Mouse (Mus musculus): ENCODE results near the gene Elf1. TPM values are rescaled to one million over a fixed set of nuclear protein-coding genes. Genes with fewer than 3 reads are reported as not detected.
"Not testable (repeated sequence)": the region's sequence is repeated elsewhere in the genome, so short reads cannot be mapped to it uniquely, and the experiment has no call there.

Elf1 gene
- total RNA-seq, 2 experiments from 2014 or later: 38.8 to 92.9 TPM

GRCm38 (mm10) chr14:79518761-79519662 is 38.0 kb downstream of the Elf1 start:
- peak; percentile 48 for ATAC-seq (replicated peaks; ENCODE audit: low FRiP score, poor library complexity, severe bottlenecking)

GRCm38 (mm10) chr14:79519663-79519975 is 38.6 kb downstream of the Elf1 start:
- no peak for ATAC-seq (replicated peaks; ENCODE audit: low FRiP score, poor library complexity, severe bottlenecking)

GRCm38 (mm10) chr14:79520612-79521011 is 39.6 kb downstream of the Elf1 start:
- no peak for ATAC-seq (replicated peaks; ENCODE audit: low FRiP score, poor library complexity, severe bottlenecking)

- ATAC-seq (replicated peaks; ENCODE audit: low FRiP score, poor library complexity, severe bottlenecking): no peak
Observed at GRCm38 (mm10) chr14:79521056-79521455, 40.1 kb downstream of the Elf1 start.

GRCm38 (mm10) chr14:79521471-79522117 is 40.6 kb downstream of the Elf1 start:
- peak; percentile 42 for ATAC-seq (replicated peaks; ENCODE audit: low FRiP score, poor library complexity, severe bottlenecking)

- ATAC-seq (replicated peaks; ENCODE audit: low FRiP score, poor library complexity, severe bottlenecking): no peak
Observed at GRCm38 (mm10) chr14:79522387-79522786, 41.4 kb downstream of the Elf1 start.

- not testable (repeated sequence) for ATAC-seq (replicated peaks; ENCODE audit: low FRiP score, poor library complexity, severe bottlenecking)
Observed at GRCm38 (mm10) chr14:79526106-79526505, 45.1 kb downstream of the Elf1 start.

GRCm38 (mm10) chr14:79527704-79528103 is 46.7 kb downstream of the Elf1 start:
- no peak for ATAC-seq (replicated peaks; ENCODE audit: low FRiP score, poor library complexity, severe bottlenecking)

GRCm38 (mm10) chr14:79529581-79530554 is 48.9 kb downstream of the Elf1 start:
- peak; percentile 88 for ATAC-seq (replicated peaks; ENCODE audit: low FRiP score, poor library complexity, severe bottlenecking)

GRCm38 (mm10) chr14:79530761-79531160 is 49.8 kb downstream of the Elf1 start:
- no peak for ATAC-seq (replicated peaks; ENCODE audit: low FRiP score, poor library complexity, severe bottlenecking)

- ATAC-seq (replicated peaks; ENCODE audit: low FRiP score, poor library complexity, severe bottlenecking): no peak
Observed at GRCm38 (mm10) chr14:79532036-79532776, 51.2 kb downstream of the Elf1 start.

- ATAC-seq (replicated peaks; ENCODE audit: low FRiP score, poor library complexity, severe bottlenecking): peak; percentile 75
Observed at GRCm38 (mm10) chr14:79533350-79533749, 52.4 kb downstream of the Elf1 start.

- ATAC-seq (replicated peaks; ENCODE audit: low FRiP score, poor library complexity, severe bottlenecking): no peak
Observed at GRCm38 (mm10) chr14:79534206-79534605, 53.2 kb downstream of the Elf1 start.

GRCm38 (mm10) chr14:79534656-79535055 is 53.7 kb downstream of the Elf1 start:
- ATAC-seq (replicated peaks; ENCODE audit: low FRiP score, poor library complexity, severe bottlenecking): not testable (repeated sequence)

- ATAC-seq (replicated peaks; ENCODE audit: low FRiP score, poor library complexity, severe bottlenecking): peak; percentile 56
Observed at GRCm38 (mm10) chr14:79535318-79535717, 54.3 kb downstream of the Elf1 start.

- ATAC-seq (replicated peaks; ENCODE audit: low FRiP score, poor library complexity, severe bottlenecking): no peak
Observed at GRCm38 (mm10) chr14:79536011-79536410, 55.0 kb downstream of the Elf1 start.

- no peak for ATAC-seq (replicated peaks; ENCODE audit: low FRiP score, poor library complexity, severe bottlenecking)
Observed at GRCm38 (mm10) chr14:79536837-79537236, 55.8 kb downstream of the Elf1 start.

GRCm38 (mm10) chr14:79537463-79537862 is 56.5 kb downstream of the Elf1 start:
- peak; percentile 66 for ATAC-seq (replicated peaks; ENCODE audit: low FRiP score, poor library complexity, severe bottlenecking)

- ATAC-seq (replicated peaks; ENCODE audit: low FRiP score, poor library complexity, severe bottlenecking): no peak
Observed at GRCm38 (mm10) chr14:79537921-79538320, 56.9 kb downstream of the Elf1 start.

Data from erythroblast, adult 5-6 weeks (primary cell).